Mouse (Mus musculus) WW6 (cell line): ENCODE measurements around the gene D130052B06Rik.

ENCODE experiments used
- DNase-seq: peaks from one replicate; pipeline ENCODE4 v3.0.0-alpha.2; 2013; ENCODE audit warnings: low read depth, low spot score

D130052B06Rik gene

DNA sequence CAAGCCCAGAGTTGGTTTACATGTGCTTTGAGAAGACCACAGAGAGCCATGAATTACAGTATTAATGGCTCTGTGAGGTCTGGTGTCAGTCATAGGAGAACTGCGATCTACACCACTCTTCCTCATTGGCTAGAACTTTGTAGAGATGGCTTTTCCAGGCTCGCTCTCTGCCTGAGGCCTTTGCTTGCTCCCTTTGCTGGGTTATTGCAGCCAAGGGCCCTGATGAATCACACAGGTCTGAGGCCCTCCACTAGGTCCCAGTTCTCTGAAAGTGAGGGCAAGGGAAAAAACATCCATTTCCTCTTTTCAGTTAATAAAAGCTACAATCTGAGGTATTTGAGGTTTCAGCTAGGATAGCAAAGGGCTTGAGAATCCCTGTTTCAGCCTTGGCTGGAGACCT, 64.5 kb downstream of the D130052B06Rik start:
- no peak for DNase-seq

DNA sequence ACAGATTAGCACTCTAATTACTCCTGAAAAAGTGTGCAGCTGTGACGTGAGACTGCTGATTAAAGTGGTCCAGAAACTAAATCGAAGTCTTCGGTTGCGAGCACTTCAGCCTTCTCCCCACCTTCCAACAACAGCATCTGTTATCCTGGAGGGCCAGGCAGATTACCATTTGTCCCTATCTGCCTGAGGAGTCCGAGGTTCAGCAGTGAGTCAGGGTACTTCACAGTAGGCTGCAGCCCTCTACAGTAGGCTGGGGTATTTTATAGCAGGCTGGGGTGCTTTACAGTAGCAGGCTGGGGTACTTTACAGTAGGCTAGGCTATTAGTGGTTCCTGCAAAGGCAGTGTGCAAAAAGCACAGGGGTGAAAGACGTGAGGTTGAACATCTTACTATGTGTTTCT, 69.3 kb downstream of the D130052B06Rik start:
- DNase-seq, result no peak

DNA sequence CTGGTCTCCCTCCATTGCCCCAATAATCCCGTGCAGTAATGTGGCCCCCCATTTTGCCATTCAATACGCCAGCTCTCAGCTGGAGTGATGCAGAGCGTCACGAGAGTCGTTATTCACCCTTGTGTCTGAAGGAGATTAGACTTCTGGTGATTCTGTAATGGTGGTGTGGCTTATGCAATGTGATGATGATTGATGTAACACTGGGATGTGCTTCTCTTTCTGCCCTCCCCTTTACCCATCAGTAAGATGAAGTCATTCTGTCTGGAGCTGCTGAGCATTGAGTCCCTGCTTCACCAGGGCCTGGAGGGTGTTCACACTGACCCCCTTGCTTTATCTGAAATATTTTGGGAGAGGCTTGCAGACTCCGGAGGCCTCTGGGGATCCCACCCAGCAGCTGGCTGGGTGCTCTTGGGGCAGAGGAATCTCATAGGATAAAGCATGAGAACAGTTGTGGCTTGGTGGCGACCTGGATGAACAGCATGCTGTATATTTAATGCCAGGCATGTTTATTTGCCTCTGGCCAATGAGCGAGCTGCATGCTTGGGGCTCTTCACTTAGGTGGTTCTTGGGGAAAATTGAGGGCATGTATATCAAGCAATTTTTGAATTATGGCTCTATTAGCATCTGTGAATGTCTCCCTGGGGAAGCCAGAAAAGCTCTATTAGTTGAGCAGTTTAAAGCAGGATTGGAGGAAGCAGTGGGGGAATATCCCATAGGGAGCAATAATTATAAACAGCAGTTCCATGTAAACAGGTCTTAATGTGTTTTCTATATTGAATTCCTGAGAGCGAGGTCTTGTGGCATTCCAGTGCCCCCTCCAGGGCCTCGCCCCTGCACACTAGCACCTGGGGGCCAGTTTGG, 71.2 kb downstream of the D130052B06Rik start:
- no peak for DNase-seq
